Comparison of ENCODE assay signal across 22 mouse cellular contexts in the genomic region with DNA sequence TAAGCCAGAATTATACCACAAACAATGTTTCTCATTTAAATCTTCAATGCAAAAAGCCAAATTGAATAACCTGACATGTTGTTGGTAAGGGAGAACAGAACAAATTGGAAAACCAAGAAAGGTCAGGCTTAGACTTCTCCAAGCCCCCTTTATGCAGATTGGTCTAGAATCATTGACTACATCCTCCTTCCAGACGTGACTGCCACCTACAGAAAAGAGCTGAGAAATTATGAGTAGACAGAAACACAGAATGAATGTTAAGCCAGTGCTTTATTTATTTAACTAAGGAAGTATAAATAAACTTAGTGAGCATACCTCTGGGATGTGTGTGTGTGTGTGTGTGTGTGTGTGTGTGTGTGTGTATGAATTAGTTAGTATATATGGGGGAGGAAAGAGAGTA.
A peak's percentile ranks its signal among the peaks of the same experiment; 100 is the strongest.
DNase-seq lines count a peak whose midpoint lies in the region; ATAC-seq and TF ChIP-seq lines count a peak whose summit lies in the region.
"Had no signal": no experiment of that assay in that cellular context is flagged by ENCODE, and none has a peak within 500 bp of the region (broad histone marks: within the 10 kb centered on the region; RNA-seq: fewer than 3 reads in every experiment).

No protein-coding gene starts in this region.

- no peaks in the 10 kb centered on the region for H3K4me1 ChIP-seq in midbrain, postnatal 0 days (ENCODE audit: insufficient read depth, low read length)
- H3K4me1 ChIP-seq in midbrain, embryonic 10.5 days = no peaks in the 10 kb centered on the region
- H3K4me1 ChIP-seq: embryonic facial prominence, embryonic 12.5 days; embryonic facial prominence, embryonic 15.5 days; forebrain, embryonic 15.5 days had no signal

- H3K36me3 ChIP-seq in midbrain, postnatal 0 days (ENCODE audit: insufficient read depth, low read length) = no peaks in the 10 kb centered on the region
- H3K36me3 ChIP-seq in midbrain, embryonic 10.5 days = no peaks in the 10 kb centered on the region
- H3K36me3 ChIP-seq: embryonic facial prominence, embryonic 12.5 days; embryonic facial prominence, embryonic 15.5 days; forebrain, embryonic 15.5 days; hindbrain, embryonic 13.5 days had no signal

- peak; percentile 4; the same call in 1 of the 2 replicates for TF ChIP-seq CTCF in gastrocnemius, adult 2 months (IDR thresholded peaks at IDR 0.05)
- TF ChIP-seq CTCF in layer of hippocampus, adult 2 months (conservative IDR thresholded peaks at IDR 0.05) = peak; percentile 55
- TF ChIP-seq CTCF in midbrain, postnatal 0 days (IDR thresholded peaks at IDR 0.05) = peak; percentile 47

- no peak for ATAC-seq in midbrain, postnatal 0 days (ENCODE audit: low FRiP score)
- ATAC-seq: activated CD4-positive, CD25-positive, alpha-beta regulatory T cell, adult 4 months; forebrain, embryonic 15.5 days; hindbrain, embryonic 16.5 days; inflammation-experienced regulatory T-cells, adult 6 months had no signal

- no peak overlapping the region for H3K9ac ChIP-seq in midbrain, postnatal 0 days (replicated peaks; ENCODE audit: low read length, poor library complexity, severe bottlenecking)
- H3K9ac ChIP-seq: embryonic facial prominence, embryonic 12.5 days; embryonic facial prominence, embryonic 15.5 days; forebrain, embryonic 15.5 days; hindbrain, embryonic 13.5 days had no signal

- intact Hi-C loops in gastrocnemius, adult 2 months (cut with DNase I) = no loop called here

- H3K9me3 ChIP-seq in midbrain, postnatal 0 days (ENCODE audit: low read length) = no peaks in the 10 kb centered on the region
- no peaks in the 10 kb centered on the region for H3K9me3 ChIP-seq in midbrain, embryonic 10.5 days (replicated peaks)
- H3K9me3 ChIP-seq: embryonic facial prominence, embryonic 12.5 days; embryonic facial prominence, embryonic 15.5 days; forebrain, embryonic 15.5 days; hindbrain, embryonic 13.5 days had no signal

- H3K27ac ChIP-seq in gastrocnemius, adult 2 months = no peak overlapping the region
- no peak overlapping the region for H3K27ac ChIP-seq in layer of hippocampus, adult 2 months
- no peak overlapping the region for H3K27ac ChIP-seq in midbrain, postnatal 0 days (ENCODE audit: low read depth, low read length)
- H3K27ac ChIP-seq in midbrain, embryonic 10.5 days (replicated peaks) = no peak overlapping the region
- H3K27ac ChIP-seq: embryonic facial prominence, embryonic 12.5 days; embryonic facial prominence, embryonic 15.5 days; forebrain, embryonic 15.5 days; hindbrain, embryonic 13.5 days had no signal

- 48% methylated on average over 1 of the region's 1 CpGs for WGBS in midbrain, postnatal 0 days
- 53% methylated on average over 1 of the region's 1 CpGs for WGBS in midbrain, embryonic 10.5 days

- peak; percentile 7 to 9 for DNase-seq in cerebellum, postnatal 10 days
- DNase-seq in cerebellum, postnatal 36 days = no peak
- no peak for DNase-seq in gastrocnemius, adult 2 months
- no peak for DNase-seq in gastrocnemius, adult 18-20 months (ENCODE audit: low spot score)
- no peak for DNase-seq in layer of hippocampus, adult 2 months (ENCODE audit: low spot score in 2 of 2)
- no peak for DNase-seq in layer of hippocampus, adult 9-11 months
- DNase-seq in midbrain, postnatal 0 days (ENCODE audit: low spot score) = no peak
- DNase-seq in midbrain, embryonic 10.5 days (ENCODE audit: low spot score) = no peak
- DNase-seq: adrenal gland, adult 8-10 months; adrenal gland, postnatal 25 days; cerebellum, adult 11-12 months; cerebellum, adult 8-10 months; gastrocnemius, postnatal 14 days; heart, adult 11 months had no signal

- H3K4me3 ChIP-seq in gastrocnemius, adult 2 months = no peak overlapping the region
- H3K4me3 ChIP-seq in layer of hippocampus, adult 2 months = no peak overlapping the region
- H3K4me3 ChIP-seq in midbrain, postnatal 0 days (ENCODE audit: low read depth, low read length) = no peak overlapping the region
- no peak overlapping the region for H3K4me3 ChIP-seq in midbrain, embryonic 10.5 days
- H3K4me3 ChIP-seq: embryonic facial prominence, embryonic 12.5 days; embryonic facial prominence, embryonic 15.5 days; forebrain, embryonic 15.5 days; hindbrain, embryonic 13.5 days had no signal

- H3K4me2 ChIP-seq in midbrain, postnatal 0 days (ENCODE audit: low read depth, low read length, poor library complexity, severe bottlenecking) = no peak overlapping the region
- H3K4me2 ChIP-seq: embryonic facial prominence, embryonic 12.5 days; embryonic facial prominence, embryonic 15.5 days; forebrain, embryonic 15.5 days; heart, embryonic 11.5 days; hindbrain, embryonic 13.5 days had no signal

- H3K27me3 ChIP-seq in midbrain, postnatal 0 days (ENCODE audit: insufficient read depth, low read length) = no peaks in the 10 kb centered on the region
- no peaks in the 10 kb centered on the region for H3K27me3 ChIP-seq in midbrain, embryonic 10.5 days (ENCODE audit: low read depth, poor library complexity, severe bottlenecking)
- H3K27me3 ChIP-seq: embryonic facial prominence, embryonic 12.5 days; embryonic facial prominence, embryonic 15.5 days; forebrain, embryonic 15.5 days; hindbrain, embryonic 13.5 days had no signal

Comparison
In these comparisons a context has a peak if more than half of its experiments do, and no peak if none do; other contexts are left out.
1. DNase-seq: peak in cerebellum, postnatal 10 days (2 of 2); none in cerebellum, postnatal 36 days (0 of 2), gastrocnemius, adult 2 months (single experiment), gastrocnemius, adult 18-20 months (single experiment), layer of hippocampus, adult 2 months (0 of 2), layer of hippocampus, adult 9-11 months (single experiment), midbrain, postnatal 0 days (single experiment) and midbrain, embryonic 10.5 days (single experiment).
2. CTCF ChIP-seq: peak in every context shown above with its lines; median percentile 55 in layer of hippocampus, adult 2 months; 47 in midbrain, postnatal 0 days; 4 in gastrocnemius, adult 2 months.